Mouse (Mus musculus): ENCODE data around the gene Tcf3.

DNA sequence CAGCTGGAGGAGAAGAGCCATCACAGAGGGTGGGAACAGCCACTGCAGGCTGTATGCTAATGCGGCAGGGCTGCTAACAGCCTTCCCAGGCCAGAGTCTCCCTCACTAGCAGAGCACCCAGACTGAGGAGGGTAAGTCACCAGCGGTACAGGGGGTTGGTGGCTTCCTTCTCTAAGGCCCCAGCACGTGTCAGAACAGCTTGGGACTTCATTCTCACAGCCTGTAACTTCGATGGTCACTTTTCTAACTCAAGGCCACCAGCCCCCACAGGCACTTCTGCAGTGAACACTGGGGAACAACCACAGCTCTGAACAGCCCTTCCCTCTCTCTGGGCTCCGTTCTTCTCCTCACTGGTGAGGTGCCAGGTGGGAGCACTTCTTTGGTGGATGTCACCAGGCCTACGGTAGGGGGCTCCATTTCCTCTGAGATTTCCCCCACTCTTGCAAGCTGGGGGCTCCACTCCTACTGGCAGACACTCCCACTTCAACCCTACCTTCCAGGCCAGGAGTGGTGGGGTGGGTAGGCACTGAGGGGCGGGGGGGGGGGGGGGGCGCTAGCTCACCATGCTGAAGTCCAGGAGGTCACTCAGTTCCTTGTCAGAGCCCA, 3.0 kb downstream of the Tcf3 start:
- no peak for TF ChIP-seq CTCF (IDR thresholded peaks at IDR 0.05; ENCODE audit: borderline replicate concordance, control insufficient read depth, extremely low read depth, insufficient read depth, low read length, poor library complexity)
- TF ChIP-seq POLR2A (IDR thresholded peaks at IDR 0.05; ENCODE audit: control insufficient read depth, extremely low read depth, insufficient read depth, low read length, poor library complexity): no peak

Measured in thymus, adult 2 months (tissue).